Mouse (Mus musculus): ENCODE measurements around the gene Il18bp. TPM values are rescaled to one million over a fixed set of nuclear protein-coding genes. Genes with fewer than 3 reads are reported as not detected.
"Not testable (repeated sequence)": the region's sequence is repeated elsewhere in the genome, so short reads cannot be mapped to it uniquely, and the experiment has no call there.

Gene Il18bp
- polyA plus RNA-seq (2015; fragmentation: Nextera tagmentation; extraction: Ambion mirVana), result 4.6 and 6.3 TPM in 2 replicates

- no peak for ATAC-seq (replicated peaks)
- Histone ChIP-seq H3K9me3 (no peaks in the 10 kb centered on the region), H3K36me3 (replicated peaks) (peaks cover 42% of the 10 kb centered on the region), H3K27ac (no peak within 1 kb of the TSS), H3K4me1 (no peaks in the 10 kb centered on the region), H3K9ac (no peak within 1 kb of the TSS), H3K27me3 (replicated peaks) (no peaks in the 10 kb centered on the region), H3K4me2 (no peak within 1 kb of the TSS), H3K4me3 (no peak within 1 kb of the TSS)
- WGBS, result 91% methylated on average over 3 of the region's 3 CpGs
Measured at GRCm38 (mm10) chr7:102018590-102018989, at the start of gene Il18bp. Gene Il18bp (minus strand): TSS chr7:102018690.

- Histone ChIP-seq H3K4me1 (peaks cover 35% of the 10 kb centered on the region), H3K27ac (no peak overlapping the region), H3K9ac (no peak overlapping the region), H3K36me3 (replicated peaks) (0 out of 2 replicates have a peak, but pooled peaks cover 3% of the 10 kb centered on the region), H3K4me3 (peak overlapping the region; percentile 77), H3K9me3 (no peaks in the 10 kb centered on the region), H3K27me3 (replicated peaks) (no peaks in the 10 kb centered on the region), H3K4me2 (peak overlapping the region; percentile 69)
- WGBS, result 85% methylated on average over 6 of the region's 6 CpGs
- ATAC-seq (replicated peaks), result no peak
Measured at GRCm38 (mm10) chr7:102066363-102066762, 47.9 kb upstream of the Il18bp start.

- WGBS, result under 1% methylated on average over 56 of the region's 56 CpGs
- peak within 1 kb of the TSS; percentile 80 for H3K9ac ChIP-seq
- no peaks in the 10 kb centered on the region for H3K36me3 ChIP-seq (replicated peaks)
- peak within 1 kb of the TSS; percentile 77 for H3K4me3 ChIP-seq
- H3K4me2 ChIP-seq, result peak within 1 kb of the TSS; percentile 69
- ATAC-seq (replicated peaks), result peak; percentile 99
- H3K27me3 ChIP-seq (replicated peaks), result no peaks in the 10 kb centered on the region
- H3K27ac ChIP-seq, result peak within 1 kb of the TSS; percentile 87
- peaks cover 36% of the 10 kb centered on the region for H3K4me1 ChIP-seq
- no peaks in the 10 kb centered on the region for H3K9me3 ChIP-seq
Measured at GRCm38 (mm10) chr7:102065046-102065891, 46.8 kb upstream of the Il18bp start, which contains the start of the genes Rnf121, Xndc1 and Xntrpc. Gene Rnf121 (minus strand): TSS chr7:102065469. Gene Xndc1 (plus strand): TSS chr7:102065511. Gene Xntrpc (plus strand): TSS chr7:102065713.

- peak; percentile 75 for ATAC-seq (replicated peaks)
Measured at GRCm38 (mm10) chr7:102064655-102065045, 46.2 kb upstream of the Il18bp start.

GRCm38 (mm10) chr7:102063891-102064290 is 45.4 kb upstream of the Il18bp start:
- H3K9me3 ChIP-seq, result no peaks in the 10 kb centered on the region
- H3K4me1 ChIP-seq, result peaks cover 36% of the 10 kb centered on the region
- no peak overlapping the region for H3K9ac ChIP-seq
- WGBS, result 90% methylated on average over 9 of the region's 9 CpGs
- peak overlapping the region; percentile 69 for H3K4me2 ChIP-seq
- peak overlapping the region; percentile 77 for H3K4me3 ChIP-seq
- H3K27ac ChIP-seq, result no peak overlapping the region
- 0 out of 2 replicates have a peak, but pooled peaks cover 5% of the 10 kb centered on the region for H3K36me3 ChIP-seq (replicated peaks)
- no peaks in the 10 kb centered on the region for H3K27me3 ChIP-seq (replicated peaks)
- ATAC-seq (replicated peaks), result no peak

More at GRCm38 (mm10) chr7:102064655-102065045, 46.2 kb upstream of the Il18bp start:
- H3K9me3 ChIP-seq, result no peaks in the 10 kb centered on the region
- peak overlapping the region; percentile 69 for H3K4me2 ChIP-seq
- peaks cover 36% of the 10 kb centered on the region for H3K4me1 ChIP-seq
- peak overlapping the region; percentile 77 for H3K4me3 ChIP-seq
- peak overlapping the region; percentile 80 for H3K9ac ChIP-seq
- H3K36me3 ChIP-seq (replicated peaks), result no peaks in the 10 kb centered on the region
- 2% methylated on average over 9 of the region's 9 CpGs for WGBS
- peak overlapping the region; percentile 87 for H3K27ac ChIP-seq
- H3K27me3 ChIP-seq (replicated peaks), result no peaks in the 10 kb centered on the region

- Histone ChIP-seq H3K4me2 (no peak overlapping the region), H3K4me3 (no peak overlapping the region), H3K4me1 (peaks cover 36% of the 10 kb centered on the region), H3K9me3 (no peaks in the 10 kb centered on the region), H3K27me3 (replicated peaks) (no peaks in the 10 kb centered on the region), H3K27ac (no peak overlapping the region), H3K36me3 (replicated peaks) (0 out of 2 replicates have a peak, but pooled peaks cover 6% of the 10 kb centered on the region), H3K9ac (no peak overlapping the region)
- no peak for ATAC-seq (replicated peaks)
- WGBS, result 93% methylated on average over 1 of the region's 1 CpGs
Measured at GRCm38 (mm10) chr7:102062203-102062602, 43.7 kb upstream of the Il18bp start.

- no peak overlapping the region for H3K4me2 ChIP-seq
- H3K4me1 ChIP-seq, result peaks cover 32% of the 10 kb centered on the region
- H3K27me3 ChIP-seq (replicated peaks), result no peaks in the 10 kb centered on the region
- no peak for ATAC-seq (replicated peaks)
- H3K36me3 ChIP-seq (replicated peaks), result 0 out of 2 replicates have a peak, but pooled peaks cover 10% of the 10 kb centered on the region
- H3K27ac ChIP-seq, result no peak overlapping the region
- 96% methylated on average over 3 of the region's 3 CpGs for WGBS
- H3K9me3 ChIP-seq, result no peaks in the 10 kb centered on the region
- H3K9ac ChIP-seq, result no peak overlapping the region
- no peak overlapping the region for H3K4me3 ChIP-seq
Measured at GRCm38 (mm10) chr7:102061353-102061752, 42.9 kb upstream of the Il18bp start.

GRCm38 (mm10) chr7:102048524-102048923 is 30.0 kb upstream of the Il18bp start:
- not testable (repeated sequence) for H3K4me3 ChIP-seq; H3K4me1 ChIP-seq; H3K4me2 ChIP-seq; H3K27ac ChIP-seq; H3K27me3 ChIP-seq (replicated peaks); ATAC-seq (replicated peaks); H3K9me3 ChIP-seq; H3K9ac ChIP-seq; H3K36me3 ChIP-seq (replicated peaks)

- Histone ChIP-seq H3K9ac (no peak overlapping the region), H3K27ac (no peak overlapping the region), H3K36me3 (replicated peaks) (peaks cover 17% of the 10 kb centered on the region), H3K9me3 (no peaks in the 10 kb centered on the region), H3K4me3 (no peak overlapping the region), H3K4me1 (no peaks in the 10 kb centered on the region), H3K4me2 (no peak overlapping the region), H3K27me3 (replicated peaks) (no peaks in the 10 kb centered on the region)
- 85% methylated on average over 2 of the region's 2 CpGs for WGBS
- ATAC-seq (replicated peaks), result no peak
Measured at GRCm38 (mm10) chr7:102042314-102042713, 23.8 kb upstream of the Il18bp start.

GRCm38 (mm10) chr7:102037318-102037717 is 18.8 kb upstream of the Il18bp start:
- Histone ChIP-seq H3K27ac (no peak overlapping the region), H3K9ac (no peak overlapping the region), H3K27me3 (replicated peaks) (no peaks in the 10 kb centered on the region), H3K4me3 (no peak overlapping the region), H3K4me1 (no peaks in the 10 kb centered on the region), H3K4me2 (no peak overlapping the region), H3K9me3 (no peaks in the 10 kb centered on the region), H3K36me3 (replicated peaks) (peaks cover 38% of the 10 kb centered on the region)
- 93% methylated on average over 3 of the region's 3 CpGs for WGBS
- ATAC-seq (replicated peaks), result no peak

- peaks cover 44% of the 10 kb centered on the region for H3K36me3 ChIP-seq (replicated peaks)
- H3K9ac ChIP-seq, result no peak overlapping the region
- H3K9me3 ChIP-seq, result no peaks in the 10 kb centered on the region
- H3K4me2 ChIP-seq, result no peak overlapping the region
- ATAC-seq (replicated peaks), result no peak
- H3K4me1 ChIP-seq, result no peaks in the 10 kb centered on the region
- H3K27me3 ChIP-seq (replicated peaks), result no peaks in the 10 kb centered on the region
- H3K27ac ChIP-seq, result no peak overlapping the region
- no peak overlapping the region for H3K4me3 ChIP-seq
- 91% methylated on average over 2 of the region's 2 CpGs for WGBS
Measured at GRCm38 (mm10) chr7:102035534-102035933, 17.0 kb upstream of the Il18bp start.

GRCm38 (mm10) chr7:102034904-102035303 is 16.4 kb upstream of the Il18bp start:
- Histone ChIP-seq H3K9me3 (no peaks in the 10 kb centered on the region), H3K4me1 (no peaks in the 10 kb centered on the region), H3K27ac (no peak overlapping the region), H3K27me3 (replicated peaks) (no peaks in the 10 kb centered on the region), H3K4me2 (no peak overlapping the region), H3K36me3 (replicated peaks) (peaks cover 44% of the 10 kb centered on the region), H3K4me3 (no peak overlapping the region), H3K9ac (no peak overlapping the region)
- no peak for ATAC-seq (replicated peaks)
- 95% methylated on average over 1 of the region's 1 CpGs for WGBS
